Mouse (Mus musculus): ENCODE data around the gene Oxsr1. TPM values are rescaled to one million over a fixed set of nuclear protein-coding genes. Genes with fewer than 3 reads are reported as not detected.
"Not testable (repeated sequence)": the region's sequence is repeated elsewhere in the genome, so short reads cannot be mapped to it uniquely, and the experiment has no call there.

Gene Oxsr1
- polyA plus RNA-seq, 1 experiment from 2014 or later, result 16.2 TPM

GRCm38 (mm10) chr9:119231552-119231951 is 90.7 kb downstream of the Oxsr1 start:
- Histone ChIP-seq H3K4me3 (ENCODE audit: low read depth, low read length) (no peak overlapping the region), H3K27ac (ENCODE audit: low read depth, low read length) (no peak overlapping the region), H3K27me3 (ENCODE audit: control insufficient read depth, insufficient read depth, low read length) (no peaks in the 10 kb centered on the region), H3K9me3 (ENCODE audit: control insufficient read depth, low read length) (no peaks in the 10 kb centered on the region), H3K36me3 (ENCODE audit: control insufficient read depth, insufficient read depth, low read length) (no peaks in the 10 kb centered on the region), H3K4me2 (ENCODE audit: low read depth, low read length) (no peak overlapping the region), H3K9ac (replicated peaks; ENCODE audit: low read depth, low read length) (no peak overlapping the region), H3K4me1 (ENCODE audit: control insufficient read depth, insufficient read depth, low read length) (no peaks in the 10 kb centered on the region)
- 96% methylated on average over 7 of the region's 7 CpGs for WGBS
- no peak for ATAC-seq (ENCODE audit: low read depth)

- ATAC-seq (ENCODE audit: low read depth), result no peak
- WGBS, result 93% methylated on average over 2 of the region's 2 CpGs
- no peaks in the 10 kb centered on the region for H3K36me3 ChIP-seq (ENCODE audit: control insufficient read depth, insufficient read depth, low read length)
- H3K27ac ChIP-seq (ENCODE audit: low read depth, low read length), result no peak overlapping the region
- no peaks in the 10 kb centered on the region for H3K4me1 ChIP-seq (ENCODE audit: control insufficient read depth, insufficient read depth, low read length)
- no peak overlapping the region for H3K4me2 ChIP-seq (ENCODE audit: low read depth, low read length)
- no peaks in the 10 kb centered on the region for H3K27me3 ChIP-seq (ENCODE audit: control insufficient read depth, insufficient read depth, low read length)
- no peak overlapping the region for H3K9ac ChIP-seq (replicated peaks; ENCODE audit: low read depth, low read length)
- no peaks in the 10 kb centered on the region for H3K9me3 ChIP-seq (ENCODE audit: control insufficient read depth, low read length)
- H3K4me3 ChIP-seq (ENCODE audit: low read depth, low read length), result no peak overlapping the region
Measured at GRCm38 (mm10) chr9:119230829-119231228, 91.4 kb downstream of the Oxsr1 start.

GRCm38 (mm10) chr9:119220249-119220648 is 102.0 kb downstream of the Oxsr1 start:
- no peaks in the 10 kb centered on the region; the same call in 1 of the 2 replicates for H3K36me3 ChIP-seq (ENCODE audit: control insufficient read depth, insufficient read depth, low read length)
- no peaks in the 10 kb centered on the region for H3K9me3 ChIP-seq (ENCODE audit: control insufficient read depth, low read length)
- ATAC-seq (ENCODE audit: low read depth), result no peak
- 91% methylated on average over 4 of the region's 4 CpGs for WGBS
- no peak overlapping the region for H3K27ac ChIP-seq (ENCODE audit: low read depth, low read length)
- no peak overlapping the region for H3K9ac ChIP-seq (replicated peaks; ENCODE audit: low read depth, low read length)
- H3K4me1 ChIP-seq (ENCODE audit: control insufficient read depth, insufficient read depth, low read length), result no peaks in the 10 kb centered on the region
- H3K4me3 ChIP-seq (ENCODE audit: low read depth, low read length), result no peak overlapping the region
- H3K27me3 ChIP-seq (ENCODE audit: control insufficient read depth, insufficient read depth, low read length), result no peaks in the 10 kb centered on the region
- no peak overlapping the region for H3K4me2 ChIP-seq (ENCODE audit: low read depth, low read length)

- Histone ChIP-seq H3K27ac (ENCODE audit: low read depth, low read length) (no peak overlapping the region), H3K9me3 (ENCODE audit: control insufficient read depth, low read length) (no peaks in the 10 kb centered on the region), H3K9ac (replicated peaks; ENCODE audit: low read depth, low read length) (no peak overlapping the region), H3K27me3 (ENCODE audit: control insufficient read depth, insufficient read depth, low read length) (no peaks in the 10 kb centered on the region), H3K36me3 (ENCODE audit: control insufficient read depth, insufficient read depth, low read length) (no peaks in the 10 kb centered on the region; the same call in 1 of the 2 replicates), H3K4me1 (ENCODE audit: control insufficient read depth, insufficient read depth, low read length) (no peaks in the 10 kb centered on the region), H3K4me2 (ENCODE audit: low read depth, low read length) (no peak overlapping the region), H3K4me3 (ENCODE audit: low read depth, low read length) (no peak overlapping the region)
- 85% methylated on average over 2 of the region's 2 CpGs for WGBS
- ATAC-seq (ENCODE audit: low read depth), result no peak
Measured at GRCm38 (mm10) chr9:119219667-119220066, 102.6 kb downstream of the Oxsr1 start.

- H3K4me2 ChIP-seq (ENCODE audit: low read depth, low read length); H3K4me3 ChIP-seq (ENCODE audit: low read depth, low read length); H3K9ac ChIP-seq (replicated peaks; ENCODE audit: low read depth, low read length); H3K36me3 ChIP-seq (ENCODE audit: control insufficient read depth, insufficient read depth, low read length); ATAC-seq (ENCODE audit: low read depth); H3K27ac ChIP-seq (ENCODE audit: low read depth, low read length); H3K9me3 ChIP-seq (ENCODE audit: control insufficient read depth, low read length); H3K27me3 ChIP-seq (ENCODE audit: control insufficient read depth, insufficient read depth, low read length); H3K4me1 ChIP-seq (ENCODE audit: control insufficient read depth, insufficient read depth, low read length): not testable (repeated sequence)
- WGBS, result 94% methylated on average over 2 of the region's 2 CpGs
Measured at GRCm38 (mm10) chr9:119215341-119215740, 106.9 kb downstream of the Oxsr1 start.

- H3K4me1 ChIP-seq (ENCODE audit: control insufficient read depth, insufficient read depth, low read length), result no peaks in the 10 kb centered on the region
- H3K36me3 ChIP-seq (ENCODE audit: control insufficient read depth, insufficient read depth, low read length), result no peaks in the 10 kb centered on the region
- H3K4me3 ChIP-seq (ENCODE audit: low read depth, low read length), result no peak overlapping the region
- WGBS, result 97% methylated on average over 6 of the region's 6 CpGs
- no peaks in the 10 kb centered on the region for H3K27me3 ChIP-seq (ENCODE audit: control insufficient read depth, insufficient read depth, low read length)
- H3K4me2 ChIP-seq (ENCODE audit: low read depth, low read length), result no peak overlapping the region
- no peaks in the 10 kb centered on the region for H3K9me3 ChIP-seq (ENCODE audit: control insufficient read depth, low read length)
- no peak overlapping the region for H3K9ac ChIP-seq (replicated peaks; ENCODE audit: low read depth, low read length)
- no peak for ATAC-seq (ENCODE audit: low read depth)
- H3K27ac ChIP-seq (ENCODE audit: low read depth, low read length), result no peak overlapping the region
Measured at GRCm38 (mm10) chr9:119214601-119215000, 107.6 kb downstream of the Oxsr1 start.

- H3K9ac ChIP-seq (replicated peaks; ENCODE audit: low read depth, low read length), result no peak overlapping the region
- ATAC-seq (ENCODE audit: low read depth), result no peak
- H3K27ac ChIP-seq (ENCODE audit: low read depth, low read length), result no peak overlapping the region
- H3K4me2 ChIP-seq (ENCODE audit: low read depth, low read length), result no peak overlapping the region
- no peaks in the 10 kb centered on the region for H3K27me3 ChIP-seq (ENCODE audit: control insufficient read depth, insufficient read depth, low read length)
- no peaks in the 10 kb centered on the region for H3K4me1 ChIP-seq (ENCODE audit: control insufficient read depth, insufficient read depth, low read length)
- H3K9me3 ChIP-seq (ENCODE audit: control insufficient read depth, low read length), result no peaks in the 10 kb centered on the region
- H3K4me3 ChIP-seq (ENCODE audit: low read depth, low read length), result no peak overlapping the region
- no peaks in the 10 kb centered on the region for H3K36me3 ChIP-seq (ENCODE audit: control insufficient read depth, insufficient read depth, low read length)
- WGBS, result 82% methylated on average over 8 of the region's 8 CpGs
Measured at GRCm38 (mm10) chr9:119212996-119213395, 109.2 kb downstream of the Oxsr1 start.

GRCm38 (mm10) chr9:119208998-119209397 is 113.2 kb downstream of the Oxsr1 start, which contains the start of gene Slc22a13:
TSS of gene Slc22a13 (minus strand) at chr9:119209098.
- Histone ChIP-seq H3K4me2 (ENCODE audit: low read depth, low read length) (no peak within 1 kb of the TSS), H3K9ac (replicated peaks; ENCODE audit: low read depth, low read length) (no peak within 1 kb of the TSS), H3K27me3 (ENCODE audit: control insufficient read depth, insufficient read depth, low read length) (no peaks in the 10 kb centered on the region), H3K27ac (ENCODE audit: low read depth, low read length) (no peak within 1 kb of the TSS), H3K9me3 (ENCODE audit: control insufficient read depth, low read length) (no peaks in the 10 kb centered on the region), H3K36me3 (ENCODE audit: control insufficient read depth, insufficient read depth, low read length) (no peaks in the 10 kb centered on the region), H3K4me1 (ENCODE audit: control insufficient read depth, insufficient read depth, low read length) (no peaks in the 10 kb centered on the region), H3K4me3 (ENCODE audit: low read depth, low read length) (no peak within 1 kb of the TSS)
- no peak for ATAC-seq (ENCODE audit: low read depth)
- 93% methylated on average over 4 of the region's 4 CpGs for WGBS

GRCm38 (mm10) chr9:119207113-119207512 is 115.1 kb downstream of the Oxsr1 start:
- 83% methylated on average over 4 of the region's 4 CpGs for WGBS
- Histone ChIP-seq H3K4me2 (ENCODE audit: low read depth, low read length) (no peak overlapping the region), H3K9ac (replicated peaks; ENCODE audit: low read depth, low read length) (no peak overlapping the region), H3K4me3 (ENCODE audit: low read depth, low read length) (no peak overlapping the region), H3K36me3 (ENCODE audit: control insufficient read depth, insufficient read depth, low read length) (no peaks in the 10 kb centered on the region), H3K27me3 (ENCODE audit: control insufficient read depth, insufficient read depth, low read length) (no peaks in the 10 kb centered on the region), H3K4me1 (ENCODE audit: control insufficient read depth, insufficient read depth, low read length) (no peaks in the 10 kb centered on the region), H3K27ac (ENCODE audit: low read depth, low read length) (no peak overlapping the region), H3K9me3 (ENCODE audit: control insufficient read depth, low read length) (no peaks in the 10 kb centered on the region)
- ATAC-seq (ENCODE audit: low read depth), result no peak

GRCm38 (mm10) chr9:119206666-119207065 is 115.6 kb downstream of the Oxsr1 start:
- no peak overlapping the region for H3K4me3 ChIP-seq (ENCODE audit: low read depth, low read length)
- H3K27me3 ChIP-seq (ENCODE audit: control insufficient read depth, insufficient read depth, low read length), result no peaks in the 10 kb centered on the region
- H3K9ac ChIP-seq (replicated peaks; ENCODE audit: low read depth, low read length), result no peak overlapping the region
- 79% methylated on average over 2 of the region's 2 CpGs for WGBS
- no peaks in the 10 kb centered on the region for H3K36me3 ChIP-seq (ENCODE audit: control insufficient read depth, insufficient read depth, low read length)
- no peaks in the 10 kb centered on the region for H3K9me3 ChIP-seq (ENCODE audit: control insufficient read depth, low read length)
- H3K4me2 ChIP-seq (ENCODE audit: low read depth, low read length), result no peak overlapping the region
- ATAC-seq (ENCODE audit: low read depth), result no peak
- no peak overlapping the region for H3K27ac ChIP-seq (ENCODE audit: low read depth, low read length)
- no peaks in the 10 kb centered on the region for H3K4me1 ChIP-seq (ENCODE audit: control insufficient read depth, insufficient read depth, low read length)
